Mouse (Mus musculus) gastrocnemius, adult 2 months (tissue): ENCODE measurements around the gene Thap11. TPM values are rescaled to one million over a fixed set of nuclear protein-coding genes. Genes with fewer than 3 reads are reported as not detected.

Experiments
- DNase-seq: peaks from one replicate; pipeline ENCODE4 v3.0.0; 2022
- H3K27ac ChIP-seq: fragments of 200-600 bp; 2 replicates; pipeline ENCODE4 v1.8.1; 2022; ENCODE audit warnings: mild to moderate bottlenecking
- H3K4me3 ChIP-seq: fragments of 200-600 bp; 2 replicates; pipeline ENCODE4 v1.8.1; 2022; ENCODE audit warnings: mild to moderate bottlenecking, moderate library complexity
- CTCF ChIP-seq: fragments of 200-600 bp; IDR thresholded peaks from 2 replicates; pipeline ENCODE4 v1.8.1; 2022; ENCODE audit warnings: antibody characterized with exemption, mild to moderate bottlenecking, moderate library complexity
- intact Hi-C: fragments of 180-260 bp; cut with DNase I; formaldehyde crosslinking; loops from one replicate; pipeline ENCODE4 v1.15.1; 2025
- total RNA-seq, 2 experiments: library from RNA; stranded (reverse); gene quantifications; 2 replicates each; pipeline ENCODE4 v1.2.3; 2021

The Thap11 gene
- total RNA-seq, 2 experiments from 2014 or later, result 21.9 to 25.0 TPM

DNA sequence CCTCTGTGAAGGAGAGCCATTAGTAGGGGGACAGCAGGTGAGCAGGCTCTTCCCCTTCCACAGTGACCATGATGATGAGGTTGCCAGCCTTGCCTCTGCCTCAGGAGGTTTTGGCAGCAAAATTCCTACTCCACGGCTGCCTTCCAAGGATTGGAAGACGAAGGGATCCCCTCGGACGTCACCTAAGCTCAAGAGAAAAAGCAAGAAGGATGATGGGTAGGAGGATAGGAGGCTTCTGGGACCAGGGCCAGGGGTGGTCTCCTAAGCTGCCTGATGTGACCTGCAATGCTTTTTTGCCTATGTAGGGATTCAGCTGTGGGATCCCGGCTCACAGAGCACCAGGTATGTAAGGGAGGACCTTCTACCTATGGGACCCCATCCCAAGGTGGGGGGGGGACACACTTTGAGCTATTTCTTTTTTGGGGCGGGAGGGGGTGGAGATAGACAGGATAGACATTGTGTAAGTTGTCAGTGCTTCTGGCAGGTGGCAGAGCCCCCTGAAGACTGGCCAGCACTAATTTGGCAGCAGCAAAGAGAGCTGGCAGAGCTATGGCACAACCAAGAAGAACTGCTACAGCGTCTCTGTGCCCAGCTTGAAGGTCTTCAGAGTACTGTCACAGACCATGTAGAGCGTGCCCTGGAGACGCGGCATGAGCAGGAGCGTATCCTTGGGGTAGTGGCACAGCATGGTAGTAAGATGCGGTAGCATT, 35.0 kb downstream of the Thap11 start:
- Histone ChIP-seq H3K4me3 (no peak overlapping the region), H3K27ac (peak overlapping the region; percentile 73)
- intact Hi-C loops, result loop anchor here (5.0 kb wide), 1 partner anchor 42 kb away; the partner anchor contains the start of gene Ctrl
- TF ChIP-seq CTCF, result no peak
- DNase-seq, result no peak

GRCm38 (mm10) chr8:105890870-105891269, 35.9 kb downstream of the Thap11 start:
- no peak for TF ChIP-seq CTCF
- H3K4me3 ChIP-seq, result no peak overlapping the region
- intact Hi-C loops, result loop anchor here (5.0 kb wide), 1 partner anchor 41 kb away; the partner anchor contains the start of gene Ctrl
- peak; percentile 72 for DNase-seq
- H3K27ac ChIP-seq, result peak overlapping the region; percentile 73

- H3K27ac ChIP-seq, result no peak overlapping the region
- DNase-seq, result peak; percentile 24
- intact Hi-C loops, result loop anchor here (5.0 kb wide), 1 partner anchor 40 kb away; the partner anchor contains the start of gene Ctrl
- TF ChIP-seq CTCF, result peak; percentile 57
- no peak overlapping the region for H3K4me3 ChIP-seq
Measured at GRCm38 (mm10) chr8:105892432-105892831, 37.5 kb downstream of the Thap11 start.

- DNase-seq, result peak; percentile 83
- intact Hi-C loops, result loop anchor here (5.0 kb wide), 1 partner anchor 39 kb away; the partner anchor contains the start of gene Ctrl
Measured at GRCm38 (mm10) chr8:105893339-105893738, 38.4 kb downstream of the Thap11 start, which contains the start of gene Nrn1l. Gene Nrn1l (plus strand): TSS chr8:105893567.

GRCm38 (mm10) chr8:105897801-105898480, 43.0 kb downstream of the Thap11 start:
- TF ChIP-seq CTCF, result no peak
- intact Hi-C loops, result no loop called here
- Histone ChIP-seq H3K27ac (peak overlapping the region; percentile 58), H3K4me3 (no peak overlapping the region)
- no peak for DNase-seq

More at GRCm38 (mm10) chr8:105893339-105893738, 38.4 kb downstream of the Thap11 start, which contains the start of gene Nrn1l:
- no peak within 1 kb of the TSS for H3K4me3 ChIP-seq
- TF ChIP-seq CTCF, result no peak
- peak within 1 kb of the TSS; percentile 56 for H3K27ac ChIP-seq

DNA sequence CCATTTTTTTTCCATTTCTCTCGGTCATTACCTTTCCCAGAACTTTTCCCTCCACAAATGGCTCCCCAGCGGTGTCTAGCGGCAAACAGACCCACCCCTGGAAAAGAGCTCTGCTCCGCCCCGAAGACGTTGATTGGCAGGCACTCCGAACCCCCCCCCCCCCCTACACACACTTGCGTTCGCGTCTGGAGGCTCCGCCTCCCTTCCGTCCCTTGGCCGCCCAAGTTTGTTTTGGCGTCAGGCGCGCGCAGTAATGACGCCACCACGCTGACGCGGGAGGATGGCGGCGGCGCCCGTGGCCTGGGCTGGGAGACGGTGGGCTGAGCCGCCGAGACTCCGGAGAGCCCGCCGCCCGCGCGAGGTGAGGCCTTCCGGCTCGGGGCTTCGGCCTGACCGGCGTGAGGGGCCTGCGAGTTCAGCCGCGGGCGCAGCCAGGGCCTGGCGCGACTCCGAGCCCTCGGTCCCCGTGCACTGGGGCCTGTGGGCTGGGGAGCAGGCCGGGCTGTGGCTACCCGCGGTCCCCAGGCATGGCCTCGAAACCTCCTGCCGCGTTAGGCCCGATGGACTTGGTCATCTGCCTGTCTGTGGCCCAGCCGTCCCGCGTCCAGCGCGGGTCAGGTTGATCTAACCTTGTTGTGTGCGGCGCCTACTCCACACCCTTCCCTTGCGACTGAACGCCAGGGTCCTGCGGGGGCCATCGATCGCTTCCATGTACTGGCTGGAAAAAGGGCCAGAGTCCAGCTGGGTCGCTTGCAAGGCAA, 45.4 kb downstream of the Thap11 start, which contains the start of gene Pskh1:
Gene Pskh1, plus strand, starts transcription at position 262 of the 761 bp plus-strand sequence.
- peak within 1 kb of the TSS; percentile 93 for H3K4me3 ChIP-seq
- TF ChIP-seq CTCF, result no peak
- H3K27ac ChIP-seq, result peak within 1 kb of the TSS; percentile 98
- DNase-seq, result peak; percentile 95
- intact Hi-C loops, result loop anchor here (5.0 kb wide), 1 partner anchor 48 kb away; the partner anchor contains the start of gene Cenpt

DNA sequence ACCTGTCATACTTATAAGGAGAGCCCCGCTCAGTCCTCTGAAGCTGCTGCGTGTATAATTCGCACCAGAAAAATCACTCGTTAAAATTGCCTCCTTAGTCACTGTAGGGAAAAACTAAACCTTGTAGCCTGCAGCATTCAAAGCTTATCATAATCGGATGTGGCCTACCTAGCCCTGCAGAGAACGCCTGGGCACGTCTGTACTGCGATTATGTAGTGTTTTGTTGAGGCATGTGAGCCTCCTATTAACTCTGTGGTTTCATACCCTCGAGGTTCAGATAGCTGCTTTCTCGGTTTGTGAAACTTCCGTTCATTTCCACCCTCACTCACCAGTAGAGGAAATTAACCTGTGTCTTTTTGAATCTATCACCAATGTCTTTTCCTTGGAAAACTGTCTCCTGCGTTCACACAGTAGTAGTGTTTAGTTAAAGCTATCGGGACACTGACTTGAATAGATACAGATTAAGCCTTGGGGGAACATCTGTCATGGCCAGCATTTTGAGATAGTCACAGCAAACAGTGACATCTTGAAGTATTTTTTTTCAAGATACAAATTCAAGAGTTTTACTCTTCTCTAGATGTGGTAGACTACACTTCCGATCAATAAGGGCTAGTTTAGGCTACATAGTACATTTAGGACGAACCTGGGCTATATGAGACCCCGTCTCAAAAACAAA, 46.1 kb downstream of the Thap11 start:
- intact Hi-C loops, result loop anchor here (1.0 to 5.0 kb wide), 2 partner anchors 49 to 110 kb away; partner anchors contain the start of genes Cenpt and Ddx28
- H3K4me3 ChIP-seq, result peak overlapping the region; percentile 93
- DNase-seq, result no peak
- peak overlapping the region; percentile 98 for H3K27ac ChIP-seq
- no peak for TF ChIP-seq CTCF

Other genes starting within 250 kb of the Thap11 start
- gene Ripor1, start 249.9 kb upstream of the Thap11 start, total RNA-seq, result 10 to 100 TPM; 15.7 to 20.6 TPM
- gene Ctcf, start 218.6 kb upstream of the Thap11 start, total RNA-seq, result 10 to 100 TPM; 33.2 to 42.6 TPM
- under 1 TPM in 1 of 2 experiments, not detected in 1; 0.75 TPM for gene Agrp, start 217.7 kb upstream of the Thap11 start, total RNA-seq
- gene Carmil2, start 168.9 kb upstream of the Thap11 start, total RNA-seq, result under 1 TPM in 1 of 2 experiments, not detected in 1; 0.17 TPM
- 1 to 10 TPM; 4.2 to 5.3 TPM for gene Acd, start 154.0 kb upstream of the Thap11 start, total RNA-seq
- gene Pard6a, start 154.0 kb upstream of the Thap11 start, total RNA-seq, result 1 to 10 TPM; 5.0 to 6.0 TPM
- gene 4933405L10Rik, start 147.5 kb upstream of the Thap11 start, total RNA-seq, result not detected
- gene Enkd1, start 146.9 kb upstream of the Thap11 start, total RNA-seq, result under 1 TPM; 0.47 to 0.69 TPM
- 1 to 10 TPM; 7.2 to 7.4 TPM for gene Gfod2, start 96.5 kb upstream of the Thap11 start, total RNA-seq
- gene Ranbp10, start 27.8 kb upstream of the Thap11 start, total RNA-seq, result 10 to 100 TPM; 23.0 to 24.3 TPM
- gene Tsnaxip1, start 27.4 kb upstream of the Thap11 start, total RNA-seq, result not detected
- 1 to 10 TPM; 1.0 to 1.8 TPM for gene Cenpt, start 1.9 kb upstream of the Thap11 start, total RNA-seq
- 10 to 100 TPM; 39.2 to 43.4 TPM for gene Nutf2, start 5.4 kb downstream of the Thap11 start, total RNA-seq
- gene Edc4, start 25.7 kb downstream of the Thap11 start, total RNA-seq, result 10 to 100 TPM; 19.7 TPM
- gene Nrn1l, start 38.4 kb downstream of the Thap11 start, total RNA-seq, result under 1 TPM in 1 of 2 experiments, not detected in 1; 0.95 TPM
- gene Pskh1, start 45.3 kb downstream of the Thap11 start, total RNA-seq, result 10 to 100 TPM; 11.3 to 12.8 TPM
- not detected for gene Ctrl, start 78.7 kb downstream of the Thap11 start, total RNA-seq
- gene Psmb10, start 83.3 kb downstream of the Thap11 start, total RNA-seq, result 10 to 100 TPM; 17.9 to 26.1 TPM
- under 1 TPM; 0.23 to 0.33 TPM for gene Lcat, start 88.2 kb downstream of the Thap11 start, total RNA-seq
- 10 to 100 TPM in 1 of 2 experiments, 1 to 10 TPM in 1; 9.1 to 14.3 TPM for gene Slc12a4, start 111.0 kb downstream of the Thap11 start, total RNA-seq
- gene Dpep3, start 124.3 kb downstream of the Thap11 start, total RNA-seq, result under 1 TPM in 1 of 2 experiments, not detected in 1; 0.17 TPM
- gene Dus2, start 136.2 kb downstream of the Thap11 start, total RNA-seq, result 10 to 100 TPM in 1 of 2 experiments, 1 to 10 TPM in 1; 9.0 to 11.5 TPM
- not detected for gene Dpep2nb, start 150.8 kb downstream of the Thap11 start, total RNA-seq
- 10 to 100 TPM; 10.4 to 10.7 TPM for gene Ddx28, start 156.8 kb downstream of the Thap11 start, total RNA-seq
- 10 to 100 TPM; 24.9 to 28.7 TPM for gene Nfatc3, start 203.7 kb downstream of the Thap11 start, total RNA-seq